Mouse (Mus musculus) neural tube, embryonic 14.5 days (tissue): Measurements from ENCODE around the gene Scarf2. TPM values are rescaled to one million over a fixed set of nuclear protein-coding genes. Genes with fewer than 3 reads are reported as not detected.
A peak's percentile ranks its signal among the peaks of the same experiment; 100 is the strongest.

Experiments used
- ATAC-seq: fragments of 200-750 bp; cut with Nextera tagmentation; 2 replicates; pipeline ENCODE4 v1.8.0; 2017; ENCODE audit warnings: low read depth, mild to moderate bottlenecking, moderate TSS enrichment, moderate library complexity
- H3K27ac ChIP-seq: fragments of 300-500 bp; sonication (generic); 2 replicates; pipeline ENCODE4 v1.5.1; 2014; ENCODE audit warnings: low read depth, mild to moderate bottlenecking, control low read depth, low read length, moderate library complexity, mixed read lengths
- H3K27me3 ChIP-seq: fragments of 300-500 bp; sonication (generic); 2 replicates; pipeline ENCODE4 v1.6.1; 2014; ENCODE audit warnings: low read length; ENCODE audit not compliant: control insufficient read depth, insufficient read depth
- H3K36me3 ChIP-seq: fragments of 300-500 bp; sonication (generic); 2 replicates; pipeline ENCODE4 v1.6.1; 2014; ENCODE audit warnings: low read length, mixed read lengths; ENCODE audit not compliant: control insufficient read depth, insufficient read depth
- H3K4me1 ChIP-seq: fragments of 300-500 bp; sonication (generic); 2 replicates; pipeline ENCODE4 v1.6.1; 2014; ENCODE audit warnings: low read length; ENCODE audit not compliant: control insufficient read depth, insufficient read depth
- H3K4me2 ChIP-seq: fragments of 300-500 bp; sonication (generic); 2 replicates; pipeline ENCODE4 v1.6.1; 2014; ENCODE audit warnings: mild to moderate bottlenecking, low read depth, low read length, control low read depth
- H3K4me3 ChIP-seq: fragments of 300-500 bp; sonication (generic); 2 replicates; pipeline ENCODE4 v1.5.1; 2014; ENCODE audit warnings: low read depth, low read length, control low read depth, mixed read lengths
- H3K9ac ChIP-seq: fragments of 300-500 bp; sonication (generic); replicated peaks from 2 replicates; pipeline ENCODE4 v1.6.1; 2014; ENCODE audit warnings: low read depth, mild to moderate bottlenecking, control low read depth, low read length, mixed read lengths
- H3K9me3 ChIP-seq: fragments of 300-500 bp; sonication (generic); 2 replicates; pipeline ENCODE4 v1.6.1; 2016; ENCODE audit warnings: low read length; ENCODE audit not compliant: control insufficient read depth
- WGBS: fragments of 180-500 bp; shearing (Covaris S2); extraction: QIAGEN DNeasy Blood & Tissue Kit; methylation state at CpG from one replicate; pipeline ENCODE4 v1.1.7; 2014; 5-methylcytosine and 5-hydroxymethylcytosine counted together
- polyA plus RNA-seq: library from polyadenylated mRNA; unstranded; fragments of >200 nt; fragmentation: Nextera tagmentation; extraction: Ambion mirVana; gene quantifications from 2 replicates; pipeline ENCODE4 v1.2.1, GENCODE M21; 2014

Gene Scarf2
- polyA plus RNA-seq, 1 experiment from 2014 or later, result 0.95 TPM

DNA sequence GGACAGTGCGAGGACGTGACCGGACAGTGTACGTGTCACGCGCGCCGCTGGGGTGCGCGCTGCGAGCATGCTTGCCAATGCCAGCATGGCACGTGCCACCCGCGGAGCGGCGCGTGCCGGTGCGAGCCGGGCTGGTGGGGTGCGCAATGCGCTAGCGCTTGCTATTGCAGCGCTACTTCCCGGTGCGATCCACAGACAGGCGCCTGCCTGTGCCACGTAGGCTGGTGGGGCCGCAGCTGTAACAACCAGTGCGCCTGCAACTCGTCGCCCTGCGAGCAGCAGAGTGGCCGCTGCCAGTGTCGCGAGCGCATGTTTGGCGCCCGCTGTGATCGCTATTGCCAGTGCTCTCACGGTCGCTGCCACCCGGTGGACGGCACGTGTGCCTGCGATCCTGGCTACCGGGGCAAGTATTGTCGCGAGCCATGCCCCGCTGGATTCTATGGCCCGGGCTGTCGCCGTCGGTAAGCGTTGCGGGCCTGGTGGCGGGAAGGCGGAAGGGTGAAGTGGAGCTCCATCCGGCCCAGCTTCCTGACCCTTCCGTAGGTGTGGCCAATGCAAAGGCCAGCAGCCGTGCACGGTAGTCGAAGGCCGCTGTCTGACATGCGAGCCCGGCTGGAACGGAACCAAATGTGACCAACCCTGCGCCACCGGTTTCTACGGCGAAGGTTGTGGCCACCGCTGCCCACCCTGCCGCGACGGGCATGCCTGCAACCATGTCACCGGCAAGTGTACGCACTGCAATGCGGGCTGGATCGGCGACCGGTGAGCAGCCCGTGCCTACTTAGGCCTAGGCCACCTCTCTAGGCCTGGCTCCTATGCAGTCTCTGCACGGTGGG is 6.0 kb downstream of the Scarf2 start:
- Histone ChIP-seq H3K9me3 (no peaks in the 10 kb centered on the region), H3K4me1 (peaks cover 35% of the 10 kb centered on the region), H3K27ac (no peak overlapping the region), H3K36me3 (no peaks in the 10 kb centered on the region), H3K27me3 (peaks cover 77% of the 10 kb centered on the region), H3K4me2 (peak overlapping the region; percentile 55), H3K9ac (peak overlapping the region; percentile 28), H3K4me3 (peak overlapping the region; percentile 31)
- 2% methylated on average over 83 of the region's 83 CpGs for WGBS
- 0 out of 2 replicates have a peak, but pooled peaks have one; percentile 9 for ATAC-seq

DNA sequence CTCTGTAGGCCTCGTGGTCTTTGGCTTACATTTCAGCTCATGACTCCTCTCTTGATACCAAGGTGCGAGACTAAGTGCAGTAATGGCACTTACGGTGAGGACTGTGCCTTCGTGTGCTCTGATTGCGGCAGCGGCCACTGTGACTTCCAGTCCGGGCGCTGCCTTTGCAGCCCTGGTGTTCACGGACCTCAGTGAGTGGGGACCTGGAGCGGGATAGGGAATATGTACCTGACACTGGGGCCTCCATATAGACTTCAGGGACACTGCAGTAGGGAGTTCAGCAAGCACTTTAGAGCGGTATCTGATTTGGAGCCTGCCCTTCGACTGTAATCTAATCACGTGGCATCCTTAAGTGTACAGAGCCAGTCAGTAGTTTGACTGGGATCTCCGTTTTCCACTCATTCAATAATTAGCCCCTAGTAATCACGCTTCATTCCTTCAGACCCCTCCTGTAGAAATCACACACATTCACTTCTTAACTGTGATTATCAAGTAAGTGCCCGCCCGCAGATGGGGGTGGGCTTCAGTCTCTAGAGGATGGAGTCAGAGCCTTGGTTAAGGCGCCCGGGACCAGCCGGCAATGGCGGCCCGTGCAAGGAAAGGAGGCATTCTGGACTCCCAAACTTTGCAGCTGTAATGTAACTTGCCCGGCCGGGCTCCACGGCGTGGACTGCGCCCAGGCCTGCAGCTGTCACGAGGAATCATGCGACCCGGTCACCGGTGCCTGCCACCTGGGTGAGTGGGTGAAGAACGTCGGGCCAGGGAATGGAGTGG is 6.8 kb downstream of the Scarf2 start:
- H3K9me3 ChIP-seq, result no peaks in the 10 kb centered on the region
- 9% methylated on average over 33 of the region's 33 CpGs for WGBS
- H3K4me1 ChIP-seq, result peaks cover 29% of the 10 kb centered on the region

DNA sequence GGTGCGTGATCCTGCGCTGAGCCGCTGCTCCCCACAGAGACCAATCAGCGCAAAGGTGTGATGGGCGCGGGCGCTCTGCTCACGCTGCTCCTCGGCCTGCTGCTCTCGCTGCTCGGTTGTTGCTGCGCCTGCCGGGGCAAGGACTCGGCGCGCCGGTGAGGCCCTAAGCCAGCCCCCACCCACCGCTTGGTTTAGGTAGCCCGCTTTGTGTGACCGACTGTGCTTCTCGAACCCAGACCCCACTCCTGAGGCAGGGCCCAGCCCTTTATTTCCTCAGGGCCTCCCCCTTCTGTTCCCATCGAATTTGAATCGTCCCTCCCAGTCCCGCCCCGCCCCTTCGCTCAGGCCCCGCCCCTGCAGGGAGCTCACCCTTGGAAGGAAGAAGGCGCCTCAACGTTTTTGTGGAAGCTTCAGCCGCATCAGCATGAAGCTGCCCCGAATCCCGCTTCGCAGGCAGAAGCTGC is 7.4 kb downstream of the Scarf2 start:
- Histone ChIP-seq H3K4me1 (peaks cover 33% of the 10 kb centered on the region), H3K27ac (no peak overlapping the region), H3K9me3 (no peaks in the 10 kb centered on the region), H3K9ac (no peak overlapping the region), H3K27me3 (peaks cover 64% of the 10 kb centered on the region), H3K36me3 (no peaks in the 10 kb centered on the region), H3K4me3 (peak overlapping the region; percentile 24), H3K4me2 (peak overlapping the region; percentile 43)
- under 1% methylated on average over 33 of the region's 33 CpGs for WGBS
- ATAC-seq, result no peak

More for the DNA sequence above, 6.8 kb downstream of the Scarf2 start:
- Histone ChIP-seq H3K27ac (no peak overlapping the region), H3K9ac (no peak overlapping the region), H3K36me3 (no peaks in the 10 kb centered on the region), H3K4me3 (peak overlapping the region; percentile 31), H3K4me2 (peak overlapping the region; percentile 55), H3K27me3 (peaks cover 71% of the 10 kb centered on the region)
- ATAC-seq, result no peak

DNA sequence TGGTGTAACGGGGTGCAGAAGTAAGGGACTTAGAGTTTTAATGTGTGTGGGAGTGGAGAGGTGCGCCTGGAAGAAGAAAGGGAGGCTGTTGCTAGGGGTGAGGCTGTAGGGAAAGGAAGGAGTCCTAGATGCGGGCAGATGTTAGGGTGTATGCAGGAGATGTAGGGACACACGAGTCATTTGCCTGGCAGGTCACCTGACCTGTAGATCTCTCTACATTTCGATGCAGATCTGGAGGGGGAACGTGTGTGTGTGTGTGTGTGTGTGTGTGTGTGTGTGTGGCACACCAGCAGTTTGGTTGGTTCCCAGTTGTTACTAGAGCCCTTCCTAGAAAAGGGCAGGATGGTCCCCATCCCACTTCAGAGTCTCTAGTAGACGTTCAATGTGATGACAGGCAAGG is 7.9 kb downstream of the Scarf2 start:
- peaks cover 59% of the 10 kb centered on the region for H3K27me3 ChIP-seq
- H3K4me2 ChIP-seq, result peak overlapping the region; percentile 43; the same call in 1 of the 2 replicates
- no peak overlapping the region for H3K9ac ChIP-seq
- peak overlapping the region; percentile 24 for H3K4me3 ChIP-seq
- peaks cover 34% of the 10 kb centered on the region for H3K4me1 ChIP-seq
- 14% methylated on average over 7 of the region's 7 CpGs for WGBS
- ATAC-seq, result no peak
- H3K27ac ChIP-seq, result no peak overlapping the region
- no peaks in the 10 kb centered on the region for H3K9me3 ChIP-seq
- H3K36me3 ChIP-seq, result no peaks in the 10 kb centered on the region

DNA sequence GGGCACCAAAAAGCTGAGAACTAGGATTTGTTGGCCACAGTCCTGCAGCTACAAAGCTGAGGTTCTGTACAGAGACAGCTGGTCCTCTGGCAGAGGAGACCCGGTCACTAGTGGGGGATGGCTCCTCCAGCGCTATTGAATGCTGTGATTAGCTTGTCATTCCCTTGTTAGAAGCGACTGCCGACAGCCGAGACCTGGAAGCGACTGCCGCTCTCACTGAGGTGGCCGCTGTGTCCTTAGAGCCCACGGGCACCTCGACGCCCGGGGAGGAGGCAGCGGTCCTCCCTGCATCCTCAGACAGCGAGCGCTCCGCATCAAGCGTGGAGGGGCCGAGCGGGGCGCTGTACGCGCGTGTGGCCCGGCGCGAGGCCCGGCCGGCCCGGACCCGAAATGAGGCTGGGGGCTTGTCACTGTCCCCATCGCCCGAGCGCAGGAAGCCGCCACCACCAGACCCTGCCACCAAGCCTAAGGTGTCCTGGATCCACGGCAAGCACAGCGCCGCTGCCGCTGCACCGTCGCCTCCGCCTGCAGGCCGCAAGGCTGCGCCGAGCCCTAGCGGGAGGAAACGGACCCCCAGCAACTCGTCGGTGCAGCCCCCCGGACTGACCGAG is 9.6 kb downstream of the Scarf2 start:
- Histone ChIP-seq H3K9me3 (no peaks in the 10 kb centered on the region), H3K4me1 (peaks cover 34% of the 10 kb centered on the region), H3K27ac (peak overlapping the region; percentile 81), H3K4me3 (peak overlapping the region; percentile 57), H3K4me2 (peak overlapping the region; percentile 92), H3K27me3 (peaks cover 46% of the 10 kb centered on the region), H3K9ac (peak overlapping the region; percentile 77), H3K36me3 (no peaks in the 10 kb centered on the region)
- peak; percentile 9 for ATAC-seq
- 1% methylated on average over 49 of the region's 50 CpGs for WGBS

DNA sequence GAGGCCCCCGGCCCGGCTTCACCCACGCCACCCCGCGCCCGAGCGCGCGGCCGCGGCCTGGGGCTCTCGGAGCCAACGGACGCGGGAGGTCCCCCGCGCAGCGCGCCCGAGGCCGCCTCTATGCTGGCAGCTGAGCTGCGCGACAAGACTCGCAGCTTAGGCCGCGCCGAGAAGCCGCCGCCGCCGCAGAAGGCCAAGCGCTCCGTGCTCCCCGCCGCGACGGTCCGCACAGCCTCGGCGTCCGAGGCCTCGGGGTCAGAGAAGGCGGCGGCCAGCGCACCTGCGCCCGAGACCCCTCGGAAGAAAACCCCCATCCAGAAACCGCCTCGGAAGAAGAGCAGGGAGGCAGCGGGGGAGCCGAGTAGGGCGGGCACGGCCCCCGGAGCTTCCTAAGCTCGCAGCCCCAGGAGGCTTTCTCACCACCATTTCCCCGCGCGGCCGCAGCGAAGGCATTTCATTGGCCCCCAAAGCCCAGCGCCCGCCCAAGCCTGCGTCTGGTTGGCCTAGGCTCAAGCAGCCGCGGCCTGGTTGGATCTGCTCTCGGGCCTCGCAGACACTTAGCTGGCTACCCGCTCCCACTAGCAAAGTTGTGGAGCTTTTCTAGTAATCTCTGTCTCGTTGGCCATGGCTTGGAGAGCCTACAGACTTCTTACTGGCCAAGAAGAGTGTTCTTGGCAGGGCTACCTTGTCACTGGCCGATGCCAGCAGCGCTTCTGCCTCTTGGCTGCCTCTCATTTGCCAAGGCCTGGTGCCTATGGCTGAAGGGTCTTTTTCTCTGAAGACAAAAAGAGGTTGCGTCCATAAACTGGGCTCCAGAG is 10.3 kb downstream of the Scarf2 start:
- 2% methylated on average over 73 of the region's 73 CpGs for WGBS
- H3K4me1 ChIP-seq, result peaks cover 32% of the 10 kb centered on the region
- peak overlapping the region; percentile 57 for H3K4me3 ChIP-seq
- peak; percentile 88 for ATAC-seq
- H3K9ac ChIP-seq, result peak overlapping the region; percentile 77
- H3K4me2 ChIP-seq, result peak overlapping the region; percentile 92
- H3K36me3 ChIP-seq, result no peaks in the 10 kb centered on the region
- H3K9me3 ChIP-seq, result no peaks in the 10 kb centered on the region
- H3K27me3 ChIP-seq, result peaks cover 38% of the 10 kb centered on the region
- H3K27ac ChIP-seq, result peak overlapping the region; percentile 81

DNA sequence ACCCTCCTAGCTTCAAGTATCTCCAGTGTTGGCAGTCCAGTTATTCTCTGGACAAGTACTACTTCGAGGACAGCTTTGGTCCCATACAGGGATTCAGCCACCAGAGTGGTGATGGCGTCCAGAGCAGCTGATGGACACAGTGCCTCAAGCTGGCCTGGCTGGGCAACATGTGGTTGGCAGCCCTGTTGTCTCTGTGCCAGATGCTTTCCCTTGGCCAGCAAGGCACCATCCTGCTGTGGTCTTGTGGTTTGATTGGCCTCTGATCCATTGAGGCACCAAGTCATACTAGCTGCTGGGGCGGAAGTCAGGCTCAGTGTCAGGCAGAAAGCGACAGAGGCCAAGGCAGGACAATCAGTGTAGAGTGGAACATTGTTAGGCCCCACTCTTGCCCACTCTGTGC is 12.0 kb downstream of the Scarf2 start:
- Histone ChIP-seq H3K27me3 (peaks cover 25% of the 10 kb centered on the region), H3K9me3 (no peaks in the 10 kb centered on the region), H3K9ac (no peak overlapping the region), H3K4me2 (no peak overlapping the region), H3K4me1 (peaks cover 19% of the 10 kb centered on the region; the same call in 1 of the 2 replicates), H3K4me3 (no peak overlapping the region), H3K36me3 (no peaks in the 10 kb centered on the region), H3K27ac (no peak overlapping the region)
- no peak for ATAC-seq
- 76% methylated on average over 4 of the region's 4 CpGs for WGBS

DNA sequence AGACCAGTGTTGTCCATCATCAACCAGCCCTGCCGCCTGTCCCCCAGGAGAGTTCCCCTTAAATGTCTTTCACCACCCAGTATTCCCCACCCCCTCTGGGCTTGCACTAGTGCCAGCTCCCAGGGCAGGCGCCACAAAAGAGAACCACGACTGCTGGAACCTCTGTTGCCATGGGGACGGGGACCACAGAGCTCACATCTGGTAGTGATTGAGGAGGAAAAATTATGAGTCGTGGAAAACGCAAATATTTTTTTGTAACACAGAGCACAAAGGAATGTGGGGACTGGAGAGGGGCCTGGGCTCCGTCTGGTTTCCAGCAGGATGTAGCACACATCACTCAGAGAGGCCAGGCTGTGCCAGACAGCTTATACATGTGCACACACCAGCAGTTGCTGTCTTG is 12.6 kb downstream of the Scarf2 start:
- 14% methylated on average over 7 of the region's 7 CpGs for WGBS
- Histone ChIP-seq H3K4me3 (no peak overlapping the region), H3K4me2 (no peak overlapping the region), H3K27me3 (peaks cover 21% of the 10 kb centered on the region), H3K27ac (no peak overlapping the region), H3K9me3 (no peaks in the 10 kb centered on the region), H3K36me3 (no peaks in the 10 kb centered on the region), H3K4me1 (peaks cover 15% of the 10 kb centered on the region; the same call in 1 of the 2 replicates), H3K9ac (no peak overlapping the region)
- ATAC-seq, result no peak
